Mouse (Mus musculus) E14TG2a.4 (cell line): ENCODE results near the gene Ppp1r13b.

Source experiments
- CTCF ChIP-seq: conservative IDR thresholded peaks from 2 replicates; pipeline ENCODE4 v1.5.1; 2014; ENCODE audit warnings: low read length
- NANOG ChIP-seq: IDR thresholded peaks from 2 replicates; pipeline ENCODE4 v1.6.1; 2014; ENCODE audit warnings: borderline replicate concordance, low read length, mixed read lengths
- POU5F1 ChIP-seq: IDR thresholded peaks from 2 replicates; pipeline ENCODE4 v1.6.1; 2014; ENCODE audit warnings: low read length, borderline replicate concordance

GRCm38 (mm10) chr12:111809762-111810161 is 98.1 kb downstream of the Ppp1r13b start:
- TF ChIP-seq CTCF (no peak), NANOG (no peak), POU5F1 (no peak)
